Mouse (Mus musculus) intestine, embryonic 15.5 days (tissue): ENCODE results near the gene Mfsd6l. TPM values are rescaled to one million over a fixed set of nuclear protein-coding genes. Genes with fewer than 3 reads are reported as not detected.

Experiments used
- ATAC-seq: fragments of 200-750 bp; cut with Nextera tagmentation; 2 replicates; pipeline ENCODE4 v1.8.0; 2017; ENCODE audit warnings: moderate TSS enrichment, moderate library complexity
- H3K27ac ChIP-seq: fragments of 300-500 bp; sonication (generic); 2 replicates; pipeline ENCODE4 v1.5.1; 2015; ENCODE audit warnings: mild to moderate bottlenecking, inconsistent platforms
- H3K27me3 ChIP-seq: fragments of 300-500 bp; sonication (generic); replicated peaks from 2 replicates; pipeline ENCODE4 v1.6.1; 2015; ENCODE audit warnings: inconsistent platforms
- H3K36me3 ChIP-seq: fragments of 300-500 bp; sonication (generic); 2 replicates; pipeline ENCODE4 v1.6.1; 2015; ENCODE audit warnings: inconsistent platforms
- H3K4me1 ChIP-seq: fragments of 300-500 bp; sonication (generic); replicated peaks from 2 replicates; pipeline ENCODE4 v1.6.1; 2015; ENCODE audit warnings: inconsistent platforms
- H3K4me2 ChIP-seq: fragments of 300-500 bp; sonication (generic); replicated peaks from 2 replicates; pipeline ENCODE4 v1.6.1; 2015; ENCODE audit warnings: mild to moderate bottlenecking, inconsistent platforms
- H3K4me3 ChIP-seq: fragments of 300-500 bp; sonication (generic); replicated peaks from 2 replicates; pipeline ENCODE4 v1.5.1; 2015; ENCODE audit warnings: inconsistent platforms
- H3K9ac ChIP-seq: fragments of 300-500 bp; sonication (generic); 2 replicates; pipeline ENCODE4 v1.6.1; 2015; ENCODE audit warnings: inconsistent platforms
- H3K9me3 ChIP-seq: fragments of 300-500 bp; sonication (generic); 2 replicates; pipeline ENCODE4 v1.6.1; 2016; ENCODE audit warnings: inconsistent platforms
- WGBS: fragments of 180-500 bp; shearing (Covaris S2); methylation state at CpG from one replicate; pipeline ENCODE4 v1.1.7; 2015; 5-methylcytosine and 5-hydroxymethylcytosine counted together
- polyA plus RNA-seq: library from polyadenylated mRNA; unstranded; fragments of >200 nt; fragmentation: Nextera tagmentation; extraction: Ambion mirVana; gene quantifications from 2 replicates; pipeline ENCODE4 v1.2.1, GENCODE M21; 2015

The Mfsd6l gene
- 4.3 and 4.7 TPM in 2 replicates for polyA plus RNA-seq

DNA sequence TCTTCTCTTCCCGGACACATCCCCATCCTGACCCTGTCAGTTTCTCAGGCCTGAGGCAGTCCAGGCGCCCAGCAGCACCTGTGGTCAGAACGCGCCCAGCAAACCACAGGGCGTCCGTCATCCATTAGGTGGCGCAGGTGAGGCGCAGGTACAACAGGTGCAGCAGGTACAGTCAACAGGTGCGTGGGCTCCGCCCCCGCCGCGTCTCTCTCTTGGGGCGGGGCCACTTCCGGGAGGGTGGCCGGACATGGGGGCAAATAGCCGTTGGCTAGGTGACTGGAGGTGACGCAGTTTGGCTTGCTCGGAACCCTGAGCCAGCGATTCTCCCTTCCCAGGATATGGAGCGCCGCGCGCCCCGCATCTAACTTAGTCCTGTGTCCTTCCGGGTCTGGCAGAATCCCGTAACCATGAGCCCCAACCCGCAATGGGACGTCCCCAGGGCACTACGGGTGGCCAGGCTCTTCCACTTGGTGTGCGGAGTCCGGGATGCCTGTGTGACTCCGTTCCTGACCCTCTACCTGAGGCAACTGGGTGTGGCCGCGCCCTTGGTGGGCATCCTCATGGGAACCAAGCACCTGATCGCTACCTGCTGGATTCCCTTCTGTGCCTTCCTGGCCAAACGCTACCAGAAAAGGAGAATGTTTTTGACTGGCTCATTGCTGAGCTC is at the start of gene Mfsd6l:
Gene Mfsd6l, plus strand, starts transcription at position 269 of the 667 bp plus-strand sequence.
- no peaks in the 10 kb centered on the region for H3K36me3 ChIP-seq

GRCm38 (mm10) chr11:68507246-68507645 is 48.7 kb upstream of the Mfsd6l start:
- Histone ChIP-seq H3K9ac (no peak overlapping the region), H3K27me3 (no peaks in the 10 kb centered on the region; the same call in 1 of the 2 replicates), H3K27ac (no peak overlapping the region), H3K36me3 (no peaks in the 10 kb centered on the region), H3K4me3 (no peak overlapping the region), H3K4me2 (no peak overlapping the region), H3K9me3 (no peaks in the 10 kb centered on the region), H3K4me1 (no peaks in the 10 kb centered on the region)
- WGBS = 89% methylated on average over 7 of the region's 7 CpGs
- no peak for ATAC-seq

More for the DNA sequence above, at the start of gene Mfsd6l:
- 10% methylated on average over 37 of the region's 37 CpGs for WGBS
- Histone ChIP-seq H3K9me3 (no peaks in the 10 kb centered on the region), H3K27me3 (0 out of 2 replicates have a peak, but pooled peaks cover 3% of the 10 kb centered on the region), H3K4me2 (peak within 1 kb of the TSS; percentile 55), H3K4me3 (peak within 1 kb of the TSS; percentile 41), H3K4me1 (no peaks in the 10 kb centered on the region), H3K27ac (no peak within 1 kb of the TSS), H3K9ac (peak within 1 kb of the TSS; percentile 35; the same call in 1 of the 2 replicates)
- ATAC-seq = peak; percentile 89

DNA sequence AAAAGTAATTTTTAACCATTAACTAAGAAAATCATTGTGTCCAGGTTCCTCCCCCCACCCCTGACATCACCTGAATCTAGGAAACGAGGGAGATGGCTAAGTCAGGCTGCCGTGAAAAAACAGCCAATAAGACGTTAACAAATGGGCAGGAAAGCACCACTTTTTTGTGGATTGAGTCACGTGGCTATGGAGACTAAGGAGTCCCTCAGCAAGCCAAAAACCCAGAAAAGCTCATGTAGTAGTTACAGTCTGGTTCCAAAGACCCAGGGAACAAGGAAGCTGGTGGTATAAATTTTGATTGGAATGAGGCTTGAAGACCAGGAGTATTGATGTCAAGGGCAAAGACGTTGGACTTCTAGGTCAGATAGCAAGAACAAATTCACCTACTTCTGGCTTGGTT is 47.4 kb upstream of the Mfsd6l start:
- Histone ChIP-seq H3K9me3 (no peaks in the 10 kb centered on the region), H3K27me3 (no peaks in the 10 kb centered on the region; the same call in 1 of the 2 replicates), H3K36me3 (no peaks in the 10 kb centered on the region), H3K27ac (no peak overlapping the region), H3K4me3 (no peak overlapping the region), H3K4me2 (no peak overlapping the region), H3K4me1 (no peaks in the 10 kb centered on the region), H3K9ac (no peak overlapping the region)
- WGBS = 64% methylated on average over 5 of the region's 5 CpGs
- no peak for ATAC-seq

DNA sequence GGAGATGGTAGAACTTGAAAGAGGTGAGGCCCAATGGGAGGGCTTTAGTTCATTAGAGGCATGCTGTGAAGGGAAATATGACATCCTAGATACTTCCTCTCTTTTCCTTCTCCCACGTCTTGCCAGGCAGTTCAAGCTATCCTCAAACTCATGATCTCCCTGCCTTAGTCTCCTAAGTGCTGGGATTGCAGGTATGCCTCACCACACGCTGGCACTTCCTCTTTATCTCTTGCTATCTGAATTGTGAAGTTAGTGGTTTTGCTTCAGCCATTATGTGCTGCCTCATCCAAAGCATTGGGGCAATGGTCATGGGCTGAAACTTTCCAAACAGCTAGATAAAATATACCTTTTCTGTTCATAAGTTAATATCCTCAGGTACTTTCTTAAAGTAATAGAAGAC is 46.8 kb upstream of the Mfsd6l start:
- WGBS = 55% methylated on average over 2 of the region's 2 CpGs
- no peaks in the 10 kb centered on the region; the same call in 1 of the 2 replicates for H3K27me3 ChIP-seq
- no peak overlapping the region for H3K4me3 ChIP-seq
- ATAC-seq = no peak
- H3K36me3 ChIP-seq = no peaks in the 10 kb centered on the region
- H3K27ac ChIP-seq = no peak overlapping the region
- no peaks in the 10 kb centered on the region for H3K4me1 ChIP-seq
- no peak overlapping the region for H3K9ac ChIP-seq
- H3K9me3 ChIP-seq = no peaks in the 10 kb centered on the region
- H3K4me2 ChIP-seq = no peak overlapping the region

- WGBS = 48% methylated on average over 3 of the region's 3 CpGs
These were observed 42.0 kb upstream of the Mfsd6l start for GRCm38 (mm10) chr11:68513969-68514368.

GRCm38 (mm10) chr11:68519362-68519761 is 36.6 kb upstream of the Mfsd6l start:
- Histone ChIP-seq H3K9ac (no peak overlapping the region), H3K27ac (no peak overlapping the region), H3K27me3 (no peaks in the 10 kb centered on the region), H3K4me2 (no peak overlapping the region), H3K9me3 (no peaks in the 10 kb centered on the region), H3K4me1 (no peaks in the 10 kb centered on the region), H3K4me3 (no peak overlapping the region), H3K36me3 (no peaks in the 10 kb centered on the region)
- ATAC-seq = no peak
- 85% methylated on average over 4 of the region's 4 CpGs for WGBS

More at GRCm38 (mm10) chr11:68513969-68514368, 42.0 kb upstream of the Mfsd6l start:
- no peak overlapping the region for H3K4me3 ChIP-seq
- no peaks in the 10 kb centered on the region for H3K36me3 ChIP-seq
- no peaks in the 10 kb centered on the region for H3K4me1 ChIP-seq
- H3K4me2 ChIP-seq = no peak overlapping the region
- no peak overlapping the region for H3K9ac ChIP-seq
- no peak for ATAC-seq
- H3K27me3 ChIP-seq = no peaks in the 10 kb centered on the region
- H3K27ac ChIP-seq = no peak overlapping the region
- no peaks in the 10 kb centered on the region for H3K9me3 ChIP-seq

GRCm38 (mm10) chr11:68519815-68520214 is 36.2 kb upstream of the Mfsd6l start:
- Histone ChIP-seq H3K4me3 (no peak overlapping the region), H3K4me2 (no peak overlapping the region), H3K9ac (no peak overlapping the region), H3K4me1 (no peaks in the 10 kb centered on the region), H3K27ac (no peak overlapping the region), H3K27me3 (no peaks in the 10 kb centered on the region), H3K36me3 (no peaks in the 10 kb centered on the region), H3K9me3 (no peaks in the 10 kb centered on the region)
- WGBS = 78% methylated on average over 5 of the region's 5 CpGs
- no peak for ATAC-seq

- no peak overlapping the region for H3K4me3 ChIP-seq
- no peaks in the 10 kb centered on the region for H3K27me3 ChIP-seq
- 89% methylated on average over 2 of the region's 2 CpGs for WGBS
- no peaks in the 10 kb centered on the region for H3K4me1 ChIP-seq
- H3K4me2 ChIP-seq = no peak overlapping the region
- ATAC-seq = no peak
- H3K9me3 ChIP-seq = no peaks in the 10 kb centered on the region
- no peak overlapping the region for H3K27ac ChIP-seq
- no peaks in the 10 kb centered on the region for H3K36me3 ChIP-seq
- H3K9ac ChIP-seq = no peak overlapping the region
These were observed 35.5 kb upstream of the Mfsd6l start for GRCm38 (mm10) chr11:68520439-68520838.

DNA sequence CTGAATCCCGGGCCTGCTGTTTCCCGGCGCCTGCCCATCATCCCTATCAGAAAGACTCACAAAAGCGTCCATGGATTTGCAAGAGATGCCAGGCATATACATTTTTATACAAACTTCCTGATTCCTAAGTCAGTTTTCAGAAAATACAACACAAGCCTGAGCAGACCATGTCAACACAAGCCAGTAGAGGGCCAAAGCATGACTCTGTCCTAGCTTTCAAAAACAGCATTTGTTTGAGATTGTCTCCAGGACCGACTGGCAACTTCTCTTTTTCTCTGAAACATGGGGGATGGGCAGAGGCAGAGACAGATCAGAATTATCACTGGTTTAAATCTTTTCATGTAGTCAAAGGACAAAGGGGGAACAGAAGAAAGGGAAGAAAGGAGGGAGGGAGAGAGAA is 34.6 kb upstream of the Mfsd6l start:
- H3K9ac ChIP-seq = no peak overlapping the region
- 82% methylated on average over 5 of the region's 5 CpGs for WGBS
- H3K27ac ChIP-seq = no peak overlapping the region
- no peaks in the 10 kb centered on the region for H3K36me3 ChIP-seq
- no peaks in the 10 kb centered on the region for H3K4me1 ChIP-seq
- H3K4me3 ChIP-seq = no peak overlapping the region
- H3K27me3 ChIP-seq = no peaks in the 10 kb centered on the region
- no peak for ATAC-seq
- no peaks in the 10 kb centered on the region for H3K9me3 ChIP-seq
- no peak overlapping the region for H3K4me2 ChIP-seq

- ATAC-seq = no peak
- Histone ChIP-seq H3K4me3 (no peak overlapping the region), H3K9me3 (no peaks in the 10 kb centered on the region), H3K36me3 (no peaks in the 10 kb centered on the region), H3K9ac (no peak overlapping the region), H3K4me2 (no peak overlapping the region), H3K4me1 (no peaks in the 10 kb centered on the region), H3K27ac (no peak overlapping the region), H3K27me3 (0 out of 2 replicates have a peak, but pooled peaks cover 2% of the 10 kb centered on the region)
- WGBS = 71% methylated on average over 4 of the region's 4 CpGs
These were observed 29.5 kb upstream of the Mfsd6l start for GRCm38 (mm10) chr11:68526441-68526840.

DNA sequence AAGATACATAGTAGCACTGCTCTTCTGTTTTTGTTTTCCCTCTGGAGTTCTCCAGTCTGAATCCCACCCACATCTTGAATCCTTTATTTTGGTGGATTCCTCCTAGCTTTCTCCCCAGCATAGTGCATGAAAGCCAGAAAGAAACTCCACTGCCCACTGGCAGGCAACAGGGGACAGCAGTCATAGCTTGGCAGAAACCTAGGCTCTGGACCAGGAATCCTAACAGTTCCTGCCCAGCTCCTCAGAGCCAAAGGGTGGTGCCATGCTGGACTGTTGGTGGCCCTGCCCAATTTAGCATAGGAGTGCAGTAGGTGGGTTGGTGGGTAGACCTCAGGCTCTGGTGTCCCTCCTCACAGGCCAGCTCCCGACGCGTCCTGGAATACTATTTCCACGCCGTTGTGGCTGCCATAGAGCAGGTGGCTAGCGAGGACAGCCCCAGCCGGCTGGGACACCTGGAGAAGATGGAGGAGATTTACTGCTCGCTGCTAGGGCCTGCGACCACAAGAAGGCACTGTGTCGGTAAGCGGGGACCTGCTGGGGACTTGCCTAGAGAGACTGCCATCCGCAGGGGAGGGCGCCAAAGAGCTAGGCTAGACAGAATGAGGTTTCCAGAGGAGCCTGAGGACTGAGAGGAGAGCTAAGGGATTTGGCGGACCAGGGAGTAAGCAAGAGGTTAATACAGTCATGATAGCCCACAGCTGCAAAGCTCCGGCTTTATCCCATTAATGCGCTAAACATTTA is 24.8 kb upstream of the Mfsd6l start:
- peak; percentile 47 for ATAC-seq
- no peak overlapping the region for H3K27ac ChIP-seq
- H3K9me3 ChIP-seq = no peaks in the 10 kb centered on the region
- H3K9ac ChIP-seq = no peak overlapping the region
- 22% methylated on average over 16 of the region's 16 CpGs for WGBS
- H3K4me2 ChIP-seq = no peak overlapping the region
- H3K4me3 ChIP-seq = no peak overlapping the region
- H3K4me1 ChIP-seq = 0 out of 2 replicates have a peak, but pooled peaks cover 3% of the 10 kb centered on the region
- 0 out of 2 replicates have a peak, but pooled peaks cover 2% of the 10 kb centered on the region for H3K27me3 ChIP-seq
- H3K36me3 ChIP-seq = no peaks in the 10 kb centered on the region

DNA sequence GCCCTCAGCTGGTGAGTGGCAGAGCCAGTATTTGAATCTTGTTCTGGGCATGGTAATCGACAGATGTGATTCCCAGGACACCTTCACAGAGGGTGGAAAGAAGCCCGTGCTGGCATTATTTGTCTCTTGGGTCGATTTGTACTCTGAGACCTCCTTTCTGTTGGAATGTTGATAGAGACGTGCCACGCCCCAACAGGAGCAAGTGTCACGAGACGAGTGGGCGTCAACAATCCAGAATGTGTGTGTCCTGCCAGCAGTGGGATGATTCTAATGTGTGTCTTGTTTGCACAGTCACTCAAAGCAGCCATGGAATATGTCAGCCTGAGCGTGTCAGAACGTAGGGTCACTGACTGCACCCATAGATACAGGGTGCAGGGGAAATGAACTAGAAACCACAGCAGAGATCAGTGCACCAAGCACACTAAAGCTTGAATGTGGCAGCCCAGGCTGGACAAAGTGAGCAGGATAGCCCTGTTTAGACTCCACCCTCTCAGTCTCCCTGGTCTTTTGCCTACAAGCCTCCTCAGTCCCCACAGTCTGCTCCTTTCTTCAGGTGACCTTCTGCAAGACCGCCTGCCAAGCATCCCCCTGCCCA is 23.9 kb upstream of the Mfsd6l start:
- 0 out of 2 replicates have a peak, but pooled peaks have one; percentile 34 for ATAC-seq
- Histone ChIP-seq H3K4me2 (no peak overlapping the region), H3K27ac (no peak overlapping the region), H3K4me1 (0 out of 2 replicates have a peak, but pooled peaks cover 3% of the 10 kb centered on the region), H3K36me3 (no peaks in the 10 kb centered on the region), H3K27me3 (0 out of 2 replicates have a peak, but pooled peaks cover 2% of the 10 kb centered on the region), H3K9ac (no peak overlapping the region), H3K4me3 (no peak overlapping the region), H3K9me3 (no peaks in the 10 kb centered on the region)
- 60% methylated on average over 11 of the region's 11 CpGs for WGBS
